Mouse (Mus musculus) stomach, embryonic 14.5 days (tissue): ENCODE measurements around the gene Jpt1. TPM values are rescaled to one million over a fixed set of nuclear protein-coding genes. Genes with fewer than 3 reads are reported as not detected.
"Not testable (repeated sequence)": the region's sequence is repeated elsewhere in the genome, so short reads cannot be mapped to it uniquely, and the experiment has no call there.

ENCODE experiments used
- ATAC-seq: fragments of 200-750 bp; cut with Nextera tagmentation; 2 replicates; pipeline ENCODE4 v1.8.0; 2017; ENCODE audit warnings: low read depth, moderate TSS enrichment; ENCODE audit not compliant: insufficient number of reproducible peaks, insufficient read depth, low FRiP score
- H3K27ac ChIP-seq: fragments of 300-500 bp; sonication (generic); 2 replicates; pipeline ENCODE4 v1.5.1; 2014; ENCODE audit warnings: mild to moderate bottlenecking, low read length, moderate library complexity, mixed read lengths
- H3K27me3 ChIP-seq: fragments of 300-500 bp; sonication (generic); 2 replicates; pipeline ENCODE4 v1.6.1; 2014; ENCODE audit warnings: low read length, control low read depth, mixed read lengths; ENCODE audit not compliant: control insufficient read depth, insufficient read depth
- H3K36me3 ChIP-seq: fragments of 300-500 bp; sonication (generic); 2 replicates; pipeline ENCODE4 v1.6.1; 2014; ENCODE audit warnings: mild to moderate bottlenecking, control low read depth, low read length, moderate library complexity, mixed read lengths; ENCODE audit not compliant: control insufficient read depth, insufficient read depth
- H3K4me1 ChIP-seq: fragments of 300-500 bp; sonication (generic); 2 replicates; pipeline ENCODE4 v1.6.1; 2014; ENCODE audit warnings: low read length, control low read depth, mixed read lengths; ENCODE audit not compliant: control insufficient read depth, insufficient read depth
- H3K4me2 ChIP-seq: fragments of 300-500 bp; sonication (generic); replicated peaks from 2 replicates; pipeline ENCODE4 v1.6.1; 2014; ENCODE audit warnings: low read depth, low read length, control low read depth
- H3K4me3 ChIP-seq: fragments of 300-500 bp; sonication (generic); 2 replicates; pipeline ENCODE4 v1.5.1; 2014; ENCODE audit warnings: low read depth, low read length, control low read depth
- H3K9ac ChIP-seq: fragments of 300-500 bp; sonication (generic); replicated peaks from 2 replicates; pipeline ENCODE4 v1.6.1; 2014; ENCODE audit warnings: low read depth, mild to moderate bottlenecking, control low read depth, low read length, moderate library complexity, mixed read lengths
- H3K9me3 ChIP-seq: fragments of 300-500 bp; sonication (generic); 2 replicates; pipeline ENCODE4 v1.6.1; 2016; ENCODE audit warnings: low read depth, low read length, control low read depth; ENCODE audit not compliant: control insufficient read depth
- WGBS: fragments of 180-500 bp; shearing (Covaris S2); extraction: QIAGEN DNeasy Blood & Tissue Kit; methylation state at CpG from one replicate; pipeline ENCODE4 v1.1.7; 2014; 5-methylcytosine and 5-hydroxymethylcytosine counted together
- polyA plus RNA-seq: library from polyadenylated mRNA; unstranded; fragments of >200 nt; fragmentation: Nextera tagmentation; extraction: Ambion mirVana; gene quantifications from 2 replicates; pipeline ENCODE4 v1.2.1, GENCODE M21; 2014

Gene Jpt1
- polyA plus RNA-seq, 1 experiment from 2014 or later, result 563 TPM

GRCm38 (mm10) chr11:115461846-115462242 is 52.3 kb downstream of the Jpt1 start:
- 71% methylated on average over 5 of the region's 5 CpGs for WGBS
- ATAC-seq, result no peak
- Histone ChIP-seq H3K4me1 (0 out of 2 replicates have a peak, but pooled peaks cover 3% of the 10 kb centered on the region), H3K4me3 (no peak overlapping the region), H3K36me3 (no peaks in the 10 kb centered on the region), H3K9ac (no peak overlapping the region), H3K27me3 (no peaks in the 10 kb centered on the region), H3K4me2 (no peak overlapping the region), H3K9me3 (no peaks in the 10 kb centered on the region), H3K27ac (no peak overlapping the region)

GRCm38 (mm10) chr11:115460976-115461375 is 53.2 kb downstream of the Jpt1 start:
- Histone ChIP-seq H3K9ac (no peak overlapping the region), H3K27me3 (no peaks in the 10 kb centered on the region), H3K4me2 (no peak overlapping the region), H3K27ac (no peak overlapping the region), H3K36me3 (no peaks in the 10 kb centered on the region), H3K4me1 (0 out of 2 replicates have a peak, but pooled peaks cover 3% of the 10 kb centered on the region), H3K4me3 (no peak overlapping the region), H3K9me3 (no peaks in the 10 kb centered on the region)
- 22% methylated on average over 8 of the region's 8 CpGs for WGBS
- ATAC-seq, result no peak

GRCm38 (mm10) chr11:115457405-115457804 is 56.8 kb downstream of the Jpt1 start:
- 25% methylated on average over 6 of the region's 6 CpGs for WGBS

DNA sequence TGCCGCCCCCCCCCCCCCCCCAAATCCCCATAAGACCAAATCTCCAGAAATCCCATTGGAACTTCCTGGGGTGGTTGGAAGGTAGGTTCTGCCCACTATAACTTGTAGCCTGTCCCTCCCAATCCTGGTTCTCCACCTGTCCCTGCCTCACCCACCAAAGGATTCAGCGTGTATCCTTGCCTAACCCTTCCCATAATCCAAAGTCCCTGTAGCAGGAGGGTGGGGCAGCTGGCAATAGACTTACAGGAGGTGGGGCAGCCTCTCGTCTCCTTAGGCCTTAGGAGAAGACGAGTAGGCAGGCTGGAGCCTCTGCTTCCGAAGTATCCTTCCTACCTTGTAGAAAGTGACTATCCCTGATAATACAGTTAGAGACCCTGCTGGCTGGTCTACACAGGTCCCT is 58.0 kb downstream of the Jpt1 start:
- no peak overlapping the region for H3K27ac ChIP-seq
- no peak overlapping the region for H3K9ac ChIP-seq
- no peak overlapping the region for H3K4me3 ChIP-seq
- H3K4me1 ChIP-seq, result 0 out of 2 replicates have a peak, but pooled peaks cover 3% of the 10 kb centered on the region
- no peak overlapping the region for H3K4me2 ChIP-seq
- no peak for ATAC-seq
- H3K9me3 ChIP-seq, result no peaks in the 10 kb centered on the region
- H3K27me3 ChIP-seq, result no peaks in the 10 kb centered on the region
- H3K36me3 ChIP-seq, result no peaks in the 10 kb centered on the region
- WGBS, result 87% methylated on average over 5 of the region's 5 CpGs

More at GRCm38 (mm10) chr11:115457405-115457804, 56.8 kb downstream of the Jpt1 start:
- Histone ChIP-seq H3K9me3 (no peaks in the 10 kb centered on the region), H3K9ac (no peak overlapping the region), H3K27me3 (no peaks in the 10 kb centered on the region), H3K36me3 (no peaks in the 10 kb centered on the region), H3K4me3 (no peak overlapping the region), H3K4me1 (0 out of 2 replicates have a peak, but pooled peaks cover 3% of the 10 kb centered on the region), H3K4me2 (no peak overlapping the region), H3K27ac (no peak overlapping the region)
- no peak for ATAC-seq

GRCm38 (mm10) chr11:115455619-115456018 is 58.6 kb downstream of the Jpt1 start:
- no peak overlapping the region for H3K4me3 ChIP-seq
- H3K4me1 ChIP-seq, result 0 out of 2 replicates have a peak, but pooled peaks cover 3% of the 10 kb centered on the region
- no peaks in the 10 kb centered on the region for H3K9me3 ChIP-seq
- WGBS, result 88% methylated on average over 15 of the region's 15 CpGs
- no peaks in the 10 kb centered on the region for H3K36me3 ChIP-seq
- no peak overlapping the region for H3K4me2 ChIP-seq
- H3K27ac ChIP-seq, result no peak overlapping the region
- no peak for ATAC-seq
- no peaks in the 10 kb centered on the region for H3K27me3 ChIP-seq
- H3K9ac ChIP-seq, result no peak overlapping the region

GRCm38 (mm10) chr11:115454822-115455221 is 59.4 kb downstream of the Jpt1 start:
- WGBS, result 90% methylated on average over 6 of the region's 6 CpGs
- not testable (repeated sequence) for ATAC-seq

GRCm38 (mm10) chr11:115453306-115453705 is 60.9 kb downstream of the Jpt1 start:
- Histone ChIP-seq H3K4me2 (no peak overlapping the region), H3K36me3 (no peaks in the 10 kb centered on the region), H3K27me3 (no peaks in the 10 kb centered on the region), H3K4me3 (no peak overlapping the region), H3K9me3 (no peaks in the 10 kb centered on the region), H3K9ac (no peak overlapping the region), H3K4me1 (0 out of 2 replicates have a peak, but pooled peaks cover 3% of the 10 kb centered on the region), H3K27ac (no peak overlapping the region)
- no peak for ATAC-seq
- WGBS, result 55% methylated on average over 4 of the region's 4 CpGs

More at GRCm38 (mm10) chr11:115454822-115455221, 59.4 kb downstream of the Jpt1 start:
- not testable (repeated sequence) for H3K27ac ChIP-seq, H3K36me3 ChIP-seq, H3K27me3 ChIP-seq, H3K4me1 ChIP-seq, H3K9ac ChIP-seq, H3K4me2 ChIP-seq, H3K4me3 ChIP-seq, H3K9me3 ChIP-seq

DNA sequence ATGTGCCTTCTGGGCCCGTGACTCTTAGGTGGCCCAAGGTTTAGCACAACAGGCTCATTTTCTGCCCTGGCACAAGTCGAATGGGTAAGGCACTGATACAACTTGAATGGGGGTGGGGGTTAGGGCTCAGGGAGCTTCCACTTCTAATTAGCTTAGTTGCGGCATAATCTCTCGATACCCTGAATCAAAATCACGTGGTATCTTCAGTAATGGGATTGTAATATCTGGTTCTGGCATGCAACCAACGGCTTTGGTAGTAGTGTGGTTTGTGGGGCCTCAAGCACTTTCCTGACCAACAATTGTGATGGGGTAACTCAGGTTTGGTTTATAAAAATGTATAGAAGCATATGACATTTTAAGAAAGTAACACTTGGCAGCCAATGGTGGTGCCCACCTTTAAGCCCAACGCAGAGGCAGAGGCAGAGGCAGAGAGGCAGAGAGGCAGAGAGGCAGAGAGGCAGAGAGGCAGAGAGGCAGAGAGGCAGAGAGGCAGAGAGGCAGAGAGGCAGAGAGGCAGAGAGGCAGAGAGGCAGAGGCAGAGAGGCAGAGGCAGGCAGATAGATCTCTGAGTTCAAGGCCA is 61.8 kb downstream of the Jpt1 start:
- 89% methylated on average over 7 of the region's 7 CpGs for WGBS
- Histone ChIP-seq H3K4me1 (no peaks in the 10 kb centered on the region), H3K4me2 (no peak overlapping the region), H3K4me3 (no peak overlapping the region), H3K27ac (no peak overlapping the region), H3K27me3 (no peaks in the 10 kb centered on the region), H3K36me3 (no peaks in the 10 kb centered on the region), H3K9ac (no peak overlapping the region), H3K9me3 (no peaks in the 10 kb centered on the region)
- no peak for ATAC-seq

GRCm38 (mm10) chr11:115451781-115452241 is 62.4 kb downstream of the Jpt1 start:
- Histone ChIP-seq H3K9ac (no peak overlapping the region), H3K27me3 (no peaks in the 10 kb centered on the region), H3K4me2 (no peak overlapping the region), H3K36me3 (no peaks in the 10 kb centered on the region), H3K9me3 (no peaks in the 10 kb centered on the region), H3K4me3 (no peak overlapping the region), H3K27ac (no peak overlapping the region), H3K4me1 (peaks cover 4% of the 10 kb centered on the region; the same call in 1 of the 2 replicates)
- 82% methylated on average over 8 of the region's 8 CpGs for WGBS
- ATAC-seq, result no peak
